Mouse (Mus musculus) hindbrain, embryonic 13.5 days (tissue): ENCODE measurements at regions not wholly inside any gene's neighbourhood (a gene's known extent, or its start where the extent isn't known, plus 50 kb on each side); places are given as distances from the start of the nearest gene placed in this dataset.

Experiments
- ATAC-seq: fragments of 200-750 bp; cut with Nextera tagmentation; 2 replicates; pipeline ENCODE4 v1.8.0; 2017; ENCODE audit warnings: moderate TSS enrichment; ENCODE audit not compliant: low FRiP score
- H3K27ac ChIP-seq: fragments of 300-500 bp; sonication (generic); 2 replicates; pipeline ENCODE4 v1.5.1; 2015; ENCODE audit warnings: inconsistent platforms, mild to moderate bottlenecking, moderate library complexity
- H3K27me3 ChIP-seq: fragments of 300-500 bp; sonication (generic); 2 replicates; pipeline ENCODE4 v1.6.1; 2015; ENCODE audit warnings: mild to moderate bottlenecking, inconsistent platforms
- H3K36me3 ChIP-seq: fragments of 300-500 bp; sonication (generic); 2 replicates; pipeline ENCODE4 v1.6.1; 2015; ENCODE audit warnings: mild to moderate bottlenecking, inconsistent platforms
- H3K4me1 ChIP-seq: fragments of 300-500 bp; sonication (generic); replicated peaks from 2 replicates; pipeline ENCODE4 v1.6.1; 2015; ENCODE audit warnings: inconsistent platforms
- H3K4me2 ChIP-seq: fragments of 300-500 bp; sonication (generic); 2 replicates; pipeline ENCODE4 v1.6.1; 2015; ENCODE audit warnings: inconsistent platforms, mild to moderate bottlenecking, moderate library complexity
- H3K4me3 ChIP-seq: fragments of 300-500 bp; sonication (generic); 2 replicates; pipeline ENCODE4 v1.5.1; 2015; ENCODE audit warnings: mild to moderate bottlenecking, inconsistent platforms
- H3K9ac ChIP-seq: fragments of 300-500 bp; sonication (generic); 2 replicates; pipeline ENCODE4 v1.6.1; 2015; ENCODE audit warnings: mild to moderate bottlenecking, inconsistent platforms
- H3K9me3 ChIP-seq: fragments of 300-500 bp; sonication (generic); 2 replicates; pipeline ENCODE4 v1.6.1; 2016; ENCODE audit warnings: inconsistent platforms
- WGBS: fragments of 180-500 bp; shearing (Covaris S2); methylation state at CpG from one replicate; pipeline ENCODE4 v1.1.7; 2015; 5-methylcytosine and 5-hydroxymethylcytosine counted together

- Histone ChIP-seq H3K4me1 (0 out of 2 replicates have a peak, but pooled peaks cover 4% of the 10 kb centered on the region), H3K4me3 (no peak overlapping the region), H3K9ac (no peak overlapping the region), H3K36me3 (no peaks in the 10 kb centered on the region), H3K27me3 (no peaks in the 10 kb centered on the region), H3K4me2 (no peak overlapping the region), H3K9me3 (0 out of 2 replicates have a peak, but pooled peaks cover 9% of the 10 kb centered on the region), H3K27ac (no peak overlapping the region)
- no peak for ATAC-seq
- WGBS = 86% methylated on average over 3 of the region's 3 CpGs
Observed at GRCm38 (mm10) chr1:92308537-92308936, 113.0 kb upstream of the Hdac4 start.

- WGBS = 91% methylated on average over 4 of the region's 4 CpGs
- no peak for ATAC-seq
Observed at GRCm38 (mm10) chr1:92306042-92306441, 110.5 kb upstream of the Hdac4 start.

GRCm38 (mm10) chr1:92299041-92299440, 103.5 kb upstream of the Hdac4 start:
- WGBS = 75% methylated on average over 7 of the region's 7 CpGs
- Histone ChIP-seq H3K4me2 (no peak overlapping the region), H3K9me3 (no peaks in the 10 kb centered on the region), H3K4me3 (no peak overlapping the region), H3K36me3 (no peaks in the 10 kb centered on the region), H3K9ac (no peak overlapping the region), H3K4me1 (no peaks in the 10 kb centered on the region), H3K27ac (no peak overlapping the region), H3K27me3 (no peaks in the 10 kb centered on the region)
- no peak for ATAC-seq

More at GRCm38 (mm10) chr1:92306042-92306441, 110.5 kb upstream of the Hdac4 start:
- Histone ChIP-seq H3K9ac (no peak overlapping the region), H3K9me3 (0 out of 2 replicates have a peak, but pooled peaks cover 9% of the 10 kb centered on the region), H3K4me2 (no peak overlapping the region), H3K4me3 (no peak overlapping the region), H3K4me1 (no peaks in the 10 kb centered on the region), H3K27ac (no peak overlapping the region), H3K27me3 (no peaks in the 10 kb centered on the region), H3K36me3 (no peaks in the 10 kb centered on the region)

GRCm38 (mm10) chr1:92292681-92293380, 97.3 kb upstream of the Hdac4 start:
- Histone ChIP-seq H3K27me3 (no peaks in the 10 kb centered on the region), H3K4me3 (no peak overlapping the region), H3K9me3 (no peaks in the 10 kb centered on the region), H3K27ac (no peak overlapping the region), H3K4me2 (no peak overlapping the region), H3K9ac (no peak overlapping the region), H3K36me3 (no peaks in the 10 kb centered on the region), H3K4me1 (0 out of 2 replicates have a peak, but pooled peaks cover 3% of the 10 kb centered on the region)
- 53% methylated on average over 7 of the region's 7 CpGs for WGBS
- ATAC-seq = no peak

- no peak; the same call in 1 of the 2 replicates for ATAC-seq
- Histone ChIP-seq H3K27me3 (no peaks in the 10 kb centered on the region), H3K4me3 (no peak overlapping the region), H3K9ac (no peak overlapping the region), H3K36me3 (no peaks in the 10 kb centered on the region), H3K4me1 (peaks cover 8% of the 10 kb centered on the region), H3K4me2 (no peak overlapping the region), H3K27ac (peak overlapping the region; percentile 71; the same call in 1 of the 2 replicates), H3K9me3 (no peaks in the 10 kb centered on the region)
- 100% methylated on average over 1 of the region's 1 CpGs for WGBS
Observed at GRCm38 (mm10) chr1:92286966-92287342, 91.5 kb upstream of the Hdac4 start.

GRCm38 (mm10) chr1:92286013-92286965, 90.8 kb upstream of the Hdac4 start:
- ATAC-seq = peak; percentile 76; the same call in 1 of the 2 replicates
- 0 out of 2 replicates have a peak overlapping the region, but pooled peaks have one; percentile 6 for H3K4me3 ChIP-seq
- no peaks in the 10 kb centered on the region for H3K9me3 ChIP-seq
- H3K4me2 ChIP-seq = peak overlapping the region; percentile 40
- 34% methylated on average over 21 of the region's 21 CpGs for WGBS
- peak overlapping the region; percentile 19; the same call in 1 of the 2 replicates for H3K9ac ChIP-seq
- peak overlapping the region; percentile 71 for H3K27ac ChIP-seq
- 0 out of 2 replicates have a peak, but pooled peaks cover 2% of the 10 kb centered on the region for H3K27me3 ChIP-seq
- H3K4me1 ChIP-seq = peaks cover 8% of the 10 kb centered on the region
- no peaks in the 10 kb centered on the region for H3K36me3 ChIP-seq

- Histone ChIP-seq H3K4me2 (no peak overlapping the region), H3K27me3 (0 out of 2 replicates have a peak, but pooled peaks cover 11% of the 10 kb centered on the region), H3K27ac (no peak overlapping the region), H3K4me1 (peaks cover 8% of the 10 kb centered on the region), H3K9ac (no peak overlapping the region), H3K4me3 (no peak overlapping the region), H3K36me3 (no peaks in the 10 kb centered on the region), H3K9me3 (no peaks in the 10 kb centered on the region)
- ATAC-seq = no peak
- 68% methylated on average over 4 of the region's 4 CpGs for WGBS
Observed at GRCm38 (mm10) chr1:92284155-92284554, 88.7 kb upstream of the Hdac4 start.

GRCm38 (mm10) chr1:92277199-92277747, 81.8 kb upstream of the Hdac4 start:
- Histone ChIP-seq H3K36me3 (no peaks in the 10 kb centered on the region), H3K4me3 (no peak overlapping the region), H3K27ac (0 out of 2 replicates have a peak overlapping the region, but pooled peaks have one; percentile 4), H3K4me1 (peaks cover 10% of the 10 kb centered on the region), H3K27me3 (peaks cover 24% of the 10 kb centered on the region), H3K4me2 (no peak overlapping the region), H3K9ac (no peak overlapping the region), H3K9me3 (no peaks in the 10 kb centered on the region)
- 54% methylated on average over 5 of the region's 5 CpGs for WGBS
- ATAC-seq = no peak

GRCm38 (mm10) chr1:92275388-92275787, 79.9 kb upstream of the Hdac4 start:
- Histone ChIP-seq H3K36me3 (no peaks in the 10 kb centered on the region), H3K9me3 (no peaks in the 10 kb centered on the region), H3K9ac (no peak overlapping the region), H3K27ac (no peak overlapping the region), H3K4me2 (no peak overlapping the region), H3K4me3 (no peak overlapping the region), H3K27me3 (peaks cover 17% of the 10 kb centered on the region), H3K4me1 (peaks cover 18% of the 10 kb centered on the region)
- no peak for ATAC-seq
- 84% methylated on average over 1 of the region's 1 CpGs for WGBS

- no peak overlapping the region for H3K4me2 ChIP-seq
- ATAC-seq = no peak
- H3K9me3 ChIP-seq = no peaks in the 10 kb centered on the region
- H3K27ac ChIP-seq = no peak overlapping the region
- H3K9ac ChIP-seq = no peak overlapping the region
- 91% methylated on average over 2 of the region's 2 CpGs for WGBS
- peaks cover 27% of the 10 kb centered on the region for H3K4me1 ChIP-seq
- no peak overlapping the region for H3K4me3 ChIP-seq
- H3K27me3 ChIP-seq = peaks cover 13% of the 10 kb centered on the region
- no peaks in the 10 kb centered on the region for H3K36me3 ChIP-seq
Observed at GRCm38 (mm10) chr1:92273760-92274159, 78.3 kb upstream of the Hdac4 start.

GRCm38 (mm10) chr1:92271676-92272291, 76.3 kb upstream of the Hdac4 start:
- no peak overlapping the region for H3K9ac ChIP-seq
- peak; percentile 49; the same call in 1 of the 2 replicates for ATAC-seq
- peaks cover 17% of the 10 kb centered on the region for H3K4me1 ChIP-seq
- WGBS = 26% methylated on average over 9 of the region's 9 CpGs
- no peak overlapping the region for H3K27ac ChIP-seq
- H3K4me2 ChIP-seq = no peak overlapping the region
- no peak overlapping the region for H3K4me3 ChIP-seq
- H3K27me3 ChIP-seq = peaks cover 8% of the 10 kb centered on the region
- H3K9me3 ChIP-seq = no peaks in the 10 kb centered on the region
- H3K36me3 ChIP-seq = no peaks in the 10 kb centered on the region
